Mouse (Mus musculus) heart, adult 2 months (tissue): ENCODE results near the gene Cklf. TPM values are rescaled to one million over a fixed set of nuclear protein-coding genes. Genes with fewer than 3 reads are reported as not detected.

Experiments
- DNase-seq, 2 experiments: peaks; one replicate each; pipeline ENCODE4 v3.0.0; 2021
- H3K27ac ChIP-seq: fragments of 200-600 bp; 2 replicates; pipeline ENCODE4 v1.8.1; 2022
- H3K27me3 ChIP-seq: fragments of 200-500 bp; 2 replicates; pipeline ENCODE4 v1.6.1; 2012; ENCODE audit warnings: mild to moderate bottlenecking, low read length, inconsistent platforms, mixed read lengths; ENCODE audit not compliant: control insufficient read depth, insufficient read depth
- H3K36me3 ChIP-seq: fragments of 200-500 bp; 2 replicates; pipeline ENCODE4 v1.6.1; 2012; ENCODE audit warnings: low read length, inconsistent platforms; ENCODE audit not compliant: control insufficient read depth, insufficient read depth
- H3K4me1 ChIP-seq: fragments of 200-500 bp; 2 replicates; pipeline ENCODE4 v1.6.1; 2011; ENCODE audit warnings: low read length; ENCODE audit not compliant: control insufficient read depth, insufficient read depth
- H3K4me3 ChIP-seq: fragments of 200-600 bp; 2 replicates; pipeline ENCODE4 v1.8.1; 2022
- H3K79me2 ChIP-seq: fragments of 200-500 bp; replicated peaks from 2 replicates; pipeline ENCODE4 v1.6.1; 2012; ENCODE audit warnings: mild to moderate bottlenecking, inconsistent platforms, low read length, moderate library complexity, mixed read lengths; ENCODE audit not compliant: control insufficient read depth, insufficient read depth
- H3K9ac ChIP-seq: fragments of 200-500 bp; 2 replicates; pipeline ENCODE4 v1.6.1; 2012; ENCODE audit warnings: low read depth, mild to moderate bottlenecking, control low read depth, inconsistent platforms, low read length, mixed read lengths
- CTCF ChIP-seq: fragments of 200-600 bp; IDR thresholded peaks from 2 replicates; pipeline ENCODE4 v1.8.1; 2022; ENCODE audit warnings: antibody characterized with exemption, mild to moderate bottlenecking, moderate library complexity
- EP300 ChIP-seq: fragments of 200-500 bp; IDR thresholded peaks from 2 replicates; pipeline ENCODE4 v1.6.1; 2011; ENCODE audit warnings: low read depth, low read length, control low read depth; ENCODE audit not compliant: insufficient read depth
- POLR2A ChIP-seq: fragments of 200-500 bp; IDR thresholded peaks from 2 replicates; pipeline ENCODE4 v1.6.1; 2011; ENCODE audit warnings: mild to moderate bottlenecking, low read depth, low read length, control low read depth; ENCODE audit not compliant: insufficient read depth
- whole genome bisulfite sequencing: fragments of 180-500 bp; shearing (Covaris S2); methylation state at CpG from one replicate; pipeline ENCODE4 v1.1.7; 2018; 5-methylcytosine and 5-hydroxymethylcytosine counted together
- intact Hi-C: fragments of 180-260 bp; cut with DNase I; formaldehyde crosslinking; loops from one replicate; pipeline ENCODE4 v1.15.1; 2025
- long read RNA-seq: library from polyadenylated mRNA; stranded (forward); transcript quantifications from one replicate; pipeline ENCODE4 v2.0.0, GENCODE M21; 2021
- polyA plus RNA-seq: library from polyadenylated mRNA; depleted of rRNA; stranded (reverse); fragments of >200 nt; gene quantifications from 2 replicates; pipeline ENCODE4 v1.2.3, GENCODE M21; 2012; rRNA removed
- total RNA-seq, 2 experiments: library from RNA; stranded (reverse); gene quantifications; 2 replicates each; pipeline ENCODE4 v1.2.3; 2021

Gene Cklf
- 1 to 10 TPM; 3.2 to 3.5 TPM for total RNA-seq
- 2.8 and 3.7 TPM in 2 replicates for polyA plus RNA-seq
- long read RNA-seq, partial matches to known transcripts = 0 of 1 reads
- long read RNA-seq, other reads (novel, unspliced or antisense) = 0 of 1 reads

GRCm38 (mm10) chr8:104250439-104251367, at the start of gene Cklf:
Gene Cklf (plus strand): TSS chr8:104250861.
- WGBS = 4% methylated on average over 41 of the region's 41 CpGs

GRCm38 (mm10) chr8:104201622-104202021, 49.0 kb upstream of the Cklf start:
- WGBS = 83% methylated on average over 3 of the region's 3 CpGs
- no peaks in the 10 kb centered on the region for H3K79me2 ChIP-seq

More at GRCm38 (mm10) chr8:104250439-104251367, at the start of gene Cklf:
- no peaks in the 10 kb centered on the region for H3K27me3 ChIP-seq
- peak; percentile 60 for TF ChIP-seq CTCF
- peak; percentile 83 for TF ChIP-seq POLR2A
- TF ChIP-seq EP300 = no peak
- peak; percentile 91 for DNase-seq
- H3K9ac ChIP-seq = peak within 1 kb of the TSS; percentile 56
- peak within 1 kb of the TSS; percentile 70 for H3K27ac ChIP-seq
- H3K79me2 ChIP-seq = no peaks in the 10 kb centered on the region
- peaks cover 6% of the 10 kb centered on the region for H3K4me1 ChIP-seq
- H3K36me3 ChIP-seq = no peaks in the 10 kb centered on the region
- intact Hi-C loops = loop anchor here (5.0 kb wide), 1 partner anchor 322 kb away; no protein-coding TSS in a partner anchor
- H3K4me3 ChIP-seq = peak within 1 kb of the TSS; percentile 82

GRCm38 (mm10) chr8:104202320-104202719, 48.3 kb upstream of the Cklf start:
- DNase-seq = no peak
- intact Hi-C loops = no loop called here
- no peaks in the 10 kb centered on the region for H3K79me2 ChIP-seq
- H3K4me1 ChIP-seq = no peaks in the 10 kb centered on the region; the same call in 1 of the 2 replicates
- no peaks in the 10 kb centered on the region for H3K36me3 ChIP-seq
- no peaks in the 10 kb centered on the region for H3K27me3 ChIP-seq
- H3K27ac ChIP-seq = no peak overlapping the region
- 90% methylated on average over 4 of the region's 4 CpGs for WGBS
- no peak overlapping the region for H3K4me3 ChIP-seq
- TF ChIP-seq CTCF = no peak
- TF ChIP-seq POLR2A = no peak
- TF ChIP-seq EP300 = no peak
- no peak overlapping the region for H3K9ac ChIP-seq

More at GRCm38 (mm10) chr8:104201622-104202021, 49.0 kb upstream of the Cklf start:
- H3K4me1 ChIP-seq = no peaks in the 10 kb centered on the region; the same call in 1 of the 2 replicates
- TF ChIP-seq EP300 = no peak
- no peak for TF ChIP-seq POLR2A
- no peak for TF ChIP-seq CTCF
- intact Hi-C loops = loop anchor here (2.0 kb wide), 1 partner anchor 17 kb away; no protein-coding TSS in a partner anchor
- H3K4me3 ChIP-seq = no peak overlapping the region
- H3K27me3 ChIP-seq = no peaks in the 10 kb centered on the region
- H3K9ac ChIP-seq = no peak overlapping the region
- H3K36me3 ChIP-seq = no peaks in the 10 kb centered on the region
- H3K27ac ChIP-seq = no peak overlapping the region
- DNase-seq = no peak

GRCm38 (mm10) chr8:104205292-104205691, 45.4 kb upstream of the Cklf start:
- H3K79me2 ChIP-seq = no peaks in the 10 kb centered on the region
- TF ChIP-seq EP300 (no peak), CTCF (no peak), POLR2A (no peak)
- intact Hi-C loops = no loop called here
- 64% methylated on average over 3 of the region's 3 CpGs for WGBS
- H3K9ac ChIP-seq = no peak overlapping the region
- H3K27me3 ChIP-seq = no peaks in the 10 kb centered on the region
- DNase-seq = no peak
- H3K4me3 ChIP-seq = no peak overlapping the region
- no peaks in the 10 kb centered on the region for H3K4me1 ChIP-seq
- H3K27ac ChIP-seq = no peak overlapping the region
- H3K36me3 ChIP-seq = no peaks in the 10 kb centered on the region

- intact Hi-C loops = loop anchor here (5.0 kb wide), 1 partner anchor 185 kb away; no protein-coding TSS in a partner anchor
- H3K36me3 ChIP-seq = no peaks in the 10 kb centered on the region
- no peak for DNase-seq
- no peak overlapping the region for H3K4me3 ChIP-seq
- H3K9ac ChIP-seq = no peak overlapping the region
- H3K27me3 ChIP-seq = no peaks in the 10 kb centered on the region
- H3K79me2 ChIP-seq = no peaks in the 10 kb centered on the region
- H3K27ac ChIP-seq = no peak overlapping the region
- TF ChIP-seq EP300 = no peak
- TF ChIP-seq CTCF = no peak
- TF ChIP-seq POLR2A = no peak
- WGBS = 89% methylated on average over 5 of the region's 5 CpGs
- H3K4me1 ChIP-seq = no peaks in the 10 kb centered on the region
Observed at GRCm38 (mm10) chr8:104217601-104218000, 33.1 kb upstream of the Cklf start.
